Mouse (Mus musculus): Measurements from ENCODE around the gene Carhsp1. TPM values are rescaled to one million over a fixed set of nuclear protein-coding genes. Genes with fewer than 3 reads are reported as not detected.
A peak's percentile ranks its signal among the peaks of the same experiment; 100 is the strongest.

Carhsp1 gene
- polyA plus RNA-seq, 1 experiment from 2014 or later: 58.8 TPM

DNA sequence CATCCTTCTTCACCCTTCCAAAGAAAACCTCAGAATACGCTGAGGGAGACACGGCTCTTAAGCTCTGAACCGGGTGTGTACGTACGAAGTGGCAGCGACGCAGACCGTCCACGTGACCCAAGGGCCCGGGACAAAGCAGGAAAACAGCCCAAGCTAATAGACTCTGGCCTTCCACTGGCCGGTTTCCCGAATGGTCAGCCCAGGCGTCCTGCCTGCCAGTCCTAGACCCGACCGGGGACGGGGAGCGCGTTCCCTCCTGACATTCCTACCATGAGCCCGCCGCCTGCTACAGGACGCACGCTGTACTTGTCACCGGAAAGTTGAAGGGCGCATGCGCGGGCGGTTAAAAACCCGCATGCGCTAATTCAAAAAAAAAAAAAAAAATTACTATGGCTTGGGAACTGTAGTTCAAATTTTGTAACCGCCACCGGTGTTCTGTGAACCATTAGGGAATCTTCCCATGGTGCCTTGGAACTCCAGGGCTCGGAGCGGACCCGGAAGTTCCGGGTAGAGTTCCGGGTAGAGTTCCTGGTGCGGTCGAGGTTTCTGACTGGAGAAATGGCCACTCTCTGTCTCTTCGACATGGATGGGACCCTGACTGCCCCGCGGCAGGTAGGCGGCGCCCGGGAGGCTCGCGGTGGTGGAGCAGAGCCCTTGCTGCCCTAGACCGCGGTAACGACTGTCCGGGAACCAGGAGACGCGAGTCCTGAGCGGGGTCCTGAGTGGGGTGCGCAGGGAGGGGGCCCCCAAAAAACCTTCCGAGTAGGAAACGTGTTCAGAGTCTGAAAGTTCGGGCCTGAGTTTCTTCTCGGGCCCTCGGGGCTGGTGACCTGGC, 34.5 kb downstream of the Carhsp1 start, which contains the start of the genes Pmm2 and Tmem186:
Gene Pmm2, plus strand, starts transcription at position 458 of the 835 bp plus-strand sequence.
Gene Tmem186, minus strand, starts transcription at position 496 of the 835 bp plus-strand sequence.
- peak within 1 kb of the TSS; percentile 79 for H3K4me3 ChIP-seq (replicated peaks; ENCODE audit: low read length)
- ATAC-seq (ENCODE audit: low FRiP score) (peak; percentile 93), DNase-seq (ENCODE audit: low spot score) (peak; percentile 93)
- H3K27me3 ChIP-seq (ENCODE audit: control insufficient read depth, insufficient read depth, low read length): no peaks in the 10 kb centered on the region
- H3K4me2 ChIP-seq (replicated peaks): peak within 1 kb of the TSS; percentile 93
- H3K9me3 ChIP-seq (ENCODE audit: control insufficient read depth, low read length): no peaks in the 10 kb centered on the region
- H3K36me3 ChIP-seq (replicated peaks; ENCODE audit: control insufficient read depth, insufficient read depth): peaks cover 20% of the 10 kb centered on the region
- peak within 1 kb of the TSS; percentile 77 for H3K27ac ChIP-seq
- H3K9ac ChIP-seq: peak within 1 kb of the TSS; percentile 86
- peaks cover 15% of the 10 kb centered on the region; the same call in 1 of the 2 replicates for H3K4me1 ChIP-seq (replicated peaks; ENCODE audit: control insufficient read depth, insufficient read depth, low read length)
- under 1% methylated on average over 59 of the region's 59 CpGs for WGBS

DNA sequence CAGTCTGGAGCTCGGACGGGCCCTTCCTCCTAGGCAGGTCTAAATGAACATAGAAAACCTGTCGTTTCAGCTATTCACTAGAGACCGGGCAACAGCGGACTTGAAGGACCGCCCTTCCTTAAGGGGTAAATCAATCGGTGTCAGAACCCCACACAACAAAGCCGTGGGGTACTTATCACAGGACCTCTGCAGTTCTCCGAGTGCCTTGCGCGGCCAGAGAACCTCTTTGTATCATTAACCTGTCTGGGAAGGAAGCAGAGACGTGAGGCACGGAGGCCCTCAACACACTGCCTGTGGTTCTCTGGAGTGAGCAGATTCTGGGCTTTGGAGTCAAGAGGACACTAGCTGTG, 35.1 kb downstream of the Carhsp1 start:
- DNase-seq (ENCODE audit: low spot score) (no peak), ATAC-seq (ENCODE audit: low FRiP score) (no peak; the same call in 1 of the 2 replicates)
- Histone ChIP-seq H3K4me2 (replicated peaks) (peak overlapping the region; percentile 93), H3K9ac (peak overlapping the region; percentile 86), H3K9me3 (ENCODE audit: control insufficient read depth, low read length) (no peaks in the 10 kb centered on the region), H3K27me3 (ENCODE audit: control insufficient read depth, insufficient read depth, low read length) (no peaks in the 10 kb centered on the region), H3K27ac (peak overlapping the region; percentile 77), H3K4me1 (replicated peaks; ENCODE audit: control insufficient read depth, insufficient read depth, low read length) (peaks cover 15% of the 10 kb centered on the region; the same call in 1 of the 2 replicates), H3K36me3 (replicated peaks; ENCODE audit: control insufficient read depth, insufficient read depth) (peaks cover 22% of the 10 kb centered on the region), H3K4me3 (replicated peaks; ENCODE audit: low read length) (peak overlapping the region; percentile 79)
- under 1% methylated on average over 13 of the region's 13 CpGs for WGBS

- H3K4me2 ChIP-seq (replicated peaks): no peak overlapping the region
- H3K9me3 ChIP-seq (ENCODE audit: control insufficient read depth, low read length): no peaks in the 10 kb centered on the region
- H3K4me3 ChIP-seq (replicated peaks; ENCODE audit: low read length): no peak overlapping the region
- H3K36me3 ChIP-seq (replicated peaks; ENCODE audit: control insufficient read depth, insufficient read depth): peaks cover 22% of the 10 kb centered on the region
- H3K4me1 ChIP-seq (replicated peaks; ENCODE audit: control insufficient read depth, insufficient read depth, low read length): peaks cover 4% of the 10 kb centered on the region; the same call in 1 of the 2 replicates
- DNase-seq (ENCODE audit: low spot score) (no peak), ATAC-seq (ENCODE audit: low FRiP score) (no peak)
- H3K27me3 ChIP-seq (ENCODE audit: control insufficient read depth, insufficient read depth, low read length): no peaks in the 10 kb centered on the region
- no peak overlapping the region for H3K9ac ChIP-seq
- 93% methylated on average over 5 of the region's 5 CpGs for WGBS
- no peak overlapping the region for H3K27ac ChIP-seq
Measured at GRCm38 (mm10) chr16:8631428-8631827, 40.5 kb downstream of the Carhsp1 start.

GRCm38 (mm10) chr16:8630419-8630818, 41.5 kb downstream of the Carhsp1 start:
- 74% methylated on average over 2 of the region's 2 CpGs for WGBS
- Histone ChIP-seq H3K4me3 (replicated peaks; ENCODE audit: low read length) (no peak overlapping the region), H3K9ac (no peak overlapping the region), H3K27ac (no peak overlapping the region), H3K27me3 (ENCODE audit: control insufficient read depth, insufficient read depth, low read length) (no peaks in the 10 kb centered on the region), H3K36me3 (replicated peaks; ENCODE audit: control insufficient read depth, insufficient read depth) (peaks cover 17% of the 10 kb centered on the region), H3K4me2 (replicated peaks) (no peak overlapping the region), H3K9me3 (ENCODE audit: control insufficient read depth, low read length) (no peaks in the 10 kb centered on the region), H3K4me1 (replicated peaks; ENCODE audit: control insufficient read depth, insufficient read depth, low read length) (no peaks in the 10 kb centered on the region)
- ATAC-seq (ENCODE audit: low FRiP score) (no peak), DNase-seq (ENCODE audit: low spot score) (no peak)

GRCm38 (mm10) chr16:8620315-8621115, 51.4 kb downstream of the Carhsp1 start:
- H3K4me1 ChIP-seq (replicated peaks; ENCODE audit: control insufficient read depth, insufficient read depth, low read length): no peaks in the 10 kb centered on the region
- peaks cover 30% of the 10 kb centered on the region for H3K36me3 ChIP-seq (replicated peaks; ENCODE audit: control insufficient read depth, insufficient read depth)
- 78% methylated on average over 16 of the region's 16 CpGs for WGBS
- H3K9ac ChIP-seq: no peak overlapping the region
- no peak overlapping the region for H3K4me3 ChIP-seq (replicated peaks; ENCODE audit: low read length)
- no peak overlapping the region for H3K27ac ChIP-seq
- H3K4me2 ChIP-seq (replicated peaks): no peak overlapping the region
- ATAC-seq (ENCODE audit: low FRiP score) (no peak), DNase-seq (ENCODE audit: low spot score) (no peak)
- no peaks in the 10 kb centered on the region for H3K27me3 ChIP-seq (ENCODE audit: control insufficient read depth, insufficient read depth, low read length)
- H3K9me3 ChIP-seq (ENCODE audit: control insufficient read depth, low read length): no peaks in the 10 kb centered on the region

GRCm38 (mm10) chr16:8619659-8620314, 52.2 kb downstream of the Carhsp1 start:
- H3K9ac ChIP-seq: no peak overlapping the region
- no peaks in the 10 kb centered on the region for H3K4me1 ChIP-seq (replicated peaks; ENCODE audit: control insufficient read depth, insufficient read depth, low read length)
- H3K9me3 ChIP-seq (ENCODE audit: control insufficient read depth, low read length): no peaks in the 10 kb centered on the region
- ATAC-seq (ENCODE audit: low FRiP score): no peak
- DNase-seq (ENCODE audit: low spot score): no peak
- H3K27me3 ChIP-seq (ENCODE audit: control insufficient read depth, insufficient read depth, low read length): no peaks in the 10 kb centered on the region
- H3K4me3 ChIP-seq (replicated peaks; ENCODE audit: low read length): no peak overlapping the region
- H3K36me3 ChIP-seq (replicated peaks; ENCODE audit: control insufficient read depth, insufficient read depth): peaks cover 30% of the 10 kb centered on the region
- no peak overlapping the region for H3K27ac ChIP-seq
- H3K4me2 ChIP-seq (replicated peaks): no peak overlapping the region
- WGBS: 17% methylated on average over 10 of the region's 10 CpGs

DNA sequence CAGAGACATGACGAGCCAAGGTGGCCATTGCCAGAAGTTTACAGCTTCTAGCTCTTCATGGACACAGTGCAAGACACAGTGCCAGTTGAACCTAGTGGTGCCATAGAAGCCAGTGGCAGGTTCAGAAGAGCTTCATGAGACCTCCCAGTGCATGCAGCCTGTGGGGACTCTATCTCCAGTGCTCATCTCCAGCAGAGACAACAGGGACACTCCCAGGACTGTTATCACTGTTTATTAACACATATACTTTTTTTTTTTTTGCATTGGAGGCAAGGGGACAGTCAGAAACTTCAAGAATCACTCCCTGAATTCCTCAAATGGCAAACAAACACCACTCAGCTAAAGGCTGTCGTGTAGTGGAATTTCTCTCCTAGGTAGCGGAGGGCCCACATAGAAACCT, 58.5 kb downstream of the Carhsp1 start:
- Histone ChIP-seq H3K27me3 (ENCODE audit: control insufficient read depth, insufficient read depth, low read length) (no peaks in the 10 kb centered on the region), H3K27ac (no peak overlapping the region), H3K4me1 (replicated peaks; ENCODE audit: control insufficient read depth, insufficient read depth, low read length) (no peaks in the 10 kb centered on the region), H3K4me3 (replicated peaks; ENCODE audit: low read length) (no peak overlapping the region), H3K9ac (no peak overlapping the region), H3K4me2 (replicated peaks) (no peak overlapping the region), H3K9me3 (ENCODE audit: control insufficient read depth, low read length) (no peaks in the 10 kb centered on the region), H3K36me3 (replicated peaks; ENCODE audit: control insufficient read depth, insufficient read depth) (peaks cover 46% of the 10 kb centered on the region)
- DNase-seq (ENCODE audit: low spot score) (no peak), ATAC-seq (ENCODE audit: low FRiP score) (no peak)
- WGBS: 93% methylated on average over 3 of the region's 3 CpGs

DNA sequence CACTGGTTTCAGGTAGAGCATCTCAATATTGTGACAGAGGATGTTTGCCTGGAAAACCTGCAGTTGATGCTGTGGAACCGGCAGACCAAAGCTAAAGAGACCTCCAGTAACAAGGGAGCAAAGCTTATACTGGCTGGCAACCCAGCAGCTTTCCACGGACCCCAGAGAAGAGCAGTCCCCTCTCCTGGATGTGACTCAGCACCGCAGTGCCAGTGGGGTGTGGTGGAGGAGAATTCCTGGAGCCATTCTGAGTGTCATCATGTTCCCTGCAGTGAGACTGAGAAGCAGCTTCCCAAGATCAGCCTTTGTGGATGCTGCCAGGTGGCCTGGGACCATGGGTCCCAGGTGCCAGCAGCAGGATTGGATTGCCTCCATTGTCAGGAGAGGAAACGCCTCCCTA, 58.9 kb downstream of the Carhsp1 start:
- Histone ChIP-seq H3K27me3 (ENCODE audit: control insufficient read depth, insufficient read depth, low read length) (no peaks in the 10 kb centered on the region), H3K4me3 (replicated peaks; ENCODE audit: low read length) (no peak overlapping the region), H3K27ac (no peak overlapping the region), H3K9me3 (ENCODE audit: control insufficient read depth, low read length) (no peaks in the 10 kb centered on the region), H3K9ac (no peak overlapping the region), H3K36me3 (replicated peaks; ENCODE audit: control insufficient read depth, insufficient read depth) (peaks cover 44% of the 10 kb centered on the region), H3K4me2 (replicated peaks) (no peak overlapping the region), H3K4me1 (replicated peaks; ENCODE audit: control insufficient read depth, insufficient read depth, low read length) (no peaks in the 10 kb centered on the region)
- ATAC-seq (ENCODE audit: low FRiP score) (no peak), DNase-seq (ENCODE audit: low spot score) (no peak)
- 94% methylated on average over 4 of the region's 4 CpGs for WGBS
